In the genomic region with DNA sequence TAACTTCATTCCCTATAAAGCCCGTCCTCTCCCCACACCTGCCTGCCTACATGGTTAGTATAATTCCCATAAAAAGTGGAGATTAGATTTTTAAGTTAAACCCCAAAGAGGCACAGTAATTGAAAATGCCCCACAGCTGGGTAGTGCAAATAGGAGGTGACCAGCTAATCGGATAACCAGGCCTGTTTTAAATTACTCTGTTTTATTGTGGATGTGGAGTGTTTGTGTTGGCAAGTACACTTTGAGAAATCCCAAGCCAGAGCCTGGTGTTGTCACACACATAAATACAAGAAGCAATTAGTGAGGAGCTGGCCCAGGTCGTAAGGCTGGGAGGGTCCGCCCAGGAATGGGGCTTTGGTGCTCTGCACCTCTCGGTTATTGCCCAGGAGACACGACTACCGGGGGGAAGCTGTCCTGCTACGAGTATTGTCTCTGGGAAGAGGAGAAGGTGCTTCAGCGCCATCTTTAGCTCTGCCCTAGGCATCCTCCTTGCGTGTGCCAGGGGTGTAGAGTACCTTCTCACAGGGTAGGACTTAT, we compare ENCODE assay signal across 27 mouse cellular contexts.
DNase-seq lines count a peak whose midpoint lies in the region; ATAC-seq lines count a peak whose summit lies in the region.
"Had no signal": no experiment of that assay in that cellular context is flagged by ENCODE, and none has a peak within 500 bp of the region (broad histone marks: within the 10 kb centered on the region; RNA-seq: fewer than 3 reads in every experiment).

No protein-coding gene starts in this region.

- no peaks in the 10 kb centered on the region for H3K27me3 ChIP-seq in kidney, embryonic 16.5 days (ENCODE audit: insufficient read depth, low read length)
- no peaks in the 10 kb centered on the region for H3K27me3 ChIP-seq in limb, embryonic 10.5 days (ENCODE audit: low read depth, poor library complexity, severe bottlenecking)
- H3K27me3 ChIP-seq in limb, embryonic 13.5 days: no peaks in the 10 kb centered on the region
- H3K27me3 ChIP-seq: embryonic facial prominence, embryonic 13.5 days; forebrain, embryonic 13.5 days had no signal

- no peak overlapping the region for H3K9ac ChIP-seq in kidney, embryonic 16.5 days (replicated peaks; ENCODE audit: low read length)
- H3K9ac ChIP-seq in limb, embryonic 13.5 days: no peak overlapping the region
- H3K9ac ChIP-seq: embryonic facial prominence, embryonic 13.5 days; forebrain, embryonic 13.5 days; forebrain, postnatal 0 days; hindbrain, embryonic 14.5 days had no signal

- no peak overlapping the region for H3K27ac ChIP-seq in kidney, embryonic 16.5 days (ENCODE audit: low read length)
- peak overlapping the region; percentile 75 for H3K27ac ChIP-seq in limb, embryonic 10.5 days
- no peak overlapping the region for H3K27ac ChIP-seq in limb, embryonic 13.5 days
- H3K27ac ChIP-seq: embryonic facial prominence, embryonic 10.5 days; embryonic facial prominence, embryonic 13.5 days; forebrain, embryonic 13.5 days; heart, adult 2 months; heart, embryonic 10.5 days; hindbrain, embryonic 14.5 days; hindbrain, postnatal 0 days had no signal

- H3K36me3 ChIP-seq in kidney, embryonic 16.5 days (ENCODE audit: insufficient read depth, low read length): peaks cover 6% of the 10 kb centered on the region; the same call in 1 of the 2 replicates
- peaks cover 15% of the 10 kb centered on the region; the same call in 1 of the 2 replicates for H3K36me3 ChIP-seq in limb, embryonic 10.5 days
- peaks cover 8% of the 10 kb centered on the region; the same call in 1 of the 2 replicates for H3K36me3 ChIP-seq in limb, embryonic 13.5 days

- H3K4me1 ChIP-seq in kidney, embryonic 16.5 days (ENCODE audit: insufficient read depth, low read length): peaks cover 14% of the 10 kb centered on the region; the same call in 1 of the 2 replicates
- H3K4me1 ChIP-seq in limb, embryonic 10.5 days: peaks cover 21% of the 10 kb centered on the region
- peaks cover 12% of the 10 kb centered on the region; the same call in 1 of the 2 replicates for H3K4me1 ChIP-seq in limb, embryonic 13.5 days
- H3K4me1 ChIP-seq: embryonic facial prominence, embryonic 10.5 days; embryonic facial prominence, embryonic 13.5 days; forebrain, embryonic 13.5 days had no signal

- no peaks in the 10 kb centered on the region for H3K9me3 ChIP-seq in kidney, embryonic 16.5 days (ENCODE audit: low read length)
- no peaks in the 10 kb centered on the region for H3K9me3 ChIP-seq in limb, embryonic 10.5 days (replicated peaks)
- no peaks in the 10 kb centered on the region for H3K9me3 ChIP-seq in limb, embryonic 13.5 days
- H3K9me3 ChIP-seq: embryonic facial prominence, embryonic 10.5 days; embryonic facial prominence, embryonic 13.5 days; forebrain, embryonic 13.5 days; heart, embryonic 10.5 days had no signal

- WGBS in kidney, embryonic 16.5 days: 59% methylated on average over 10 of the region's 10 CpGs
- WGBS in limb, embryonic 10.5 days: 55% methylated on average over 10 of the region's 10 CpGs
- 37% methylated on average over 10 of the region's 10 CpGs for WGBS in limb, embryonic 13.5 days

- peak; percentile 23; the same call in 1 of the 2 replicates for ATAC-seq in kidney, embryonic 16.5 days (ENCODE audit: low FRiP score, low TSS enrichment)
- peak; percentile 67; the same call in 1 of the 2 replicates for ATAC-seq in limb, embryonic 13.5 days (ENCODE audit: low FRiP score, low read depth)
- ATAC-seq: activated CD4-positive, CD25-positive, alpha-beta regulatory T cell, adult 4 months; CD4-positive, CD25-positive, alpha-beta regulatory T cell, adult 4 months; forebrain, embryonic 13.5 days; forebrain, postnatal 0 days; hindbrain, postnatal 0 days; inflammation-experienced regulatory T-cells, adult 6 months had no signal

- no peak overlapping the region for H3K4me2 ChIP-seq in kidney, embryonic 16.5 days (replicated peaks; ENCODE audit: low read depth, low read length)
- no peak overlapping the region for H3K4me2 ChIP-seq in limb, embryonic 13.5 days (replicated peaks)
- H3K4me2 ChIP-seq: embryonic facial prominence, embryonic 13.5 days; forebrain, embryonic 13.5 days; hindbrain, embryonic 14.5 days had no signal

- no peak overlapping the region for H3K4me3 ChIP-seq in kidney, embryonic 16.5 days (ENCODE audit: low read length)
- H3K4me3 ChIP-seq in limb, embryonic 10.5 days: no peak overlapping the region
- H3K4me3 ChIP-seq in limb, embryonic 13.5 days: no peak overlapping the region
- H3K4me3 ChIP-seq: embryonic facial prominence, embryonic 10.5 days; embryonic facial prominence, embryonic 13.5 days; erythroblast, embryonic 14.5 days; forebrain, embryonic 13.5 days; heart, adult 2 months; heart, embryonic 10.5 days had no signal

- no peak for DNase-seq in kidney, adult 11 months
- DNase-seq in limb, embryonic 10.5 days (ENCODE audit: low spot score): no peak
- DNase-seq in ovary, postnatal 36 days (ENCODE audit: low spot score): no peak
- no peak for DNase-seq in right cerebral cortex, postnatal 25 days
- DNase-seq: adrenal gland, adult 8-10 months; adrenal gland, postnatal 25 days; cerebellum, adult 11-12 months; cerebellum, adult 8-10 months; cerebellum, postnatal 10 days; cerebellum, postnatal 36 days; embryo, embryonic 11 days; forebrain, postnatal 0 days; gastrocnemius, postnatal 25 days; heart, adult 2 months; heart, postnatal 36 days had no signal
